Mouse (Mus musculus) testis, adult 2 months (tissue): ENCODE measurements at regions not wholly inside any gene's neighbourhood (a gene's known extent, or its start where the extent isn't known, plus 50 kb on each side); places are given as distances from the start of the nearest gene placed in this dataset.

Experiments
- H3K27ac ChIP-seq: fragments of 200-500 bp; 2 replicates; pipeline ENCODE4 v1.5.1; 2012; ENCODE audit warnings: low read depth, low read length; ENCODE audit not compliant: control insufficient read depth, insufficient read depth
- H3K27me3 ChIP-seq: fragments of 200-500 bp; 2 replicates; pipeline ENCODE4 v1.6.1; 2012; ENCODE audit warnings: mild to moderate bottlenecking, low read length, moderate library complexity; ENCODE audit not compliant: control insufficient read depth, insufficient read depth
- H3K36me3 ChIP-seq: fragments of 200-500 bp; 2 replicates; pipeline ENCODE4 v1.6.1; 2012; ENCODE audit warnings: mild to moderate bottlenecking, low read length; ENCODE audit not compliant: control insufficient read depth, insufficient read depth
- H3K4me1 ChIP-seq: fragments of 200-500 bp; 2 replicates; pipeline ENCODE4 v1.6.1; 2012; ENCODE audit warnings: low read length; ENCODE audit not compliant: control insufficient read depth, insufficient read depth
- H3K4me3 ChIP-seq: fragments of 200-500 bp; 2 replicates; pipeline ENCODE4 v1.5.1; 2012; ENCODE audit warnings: low read depth, mild to moderate bottlenecking, low read length, moderate library complexity, mixed read lengths; ENCODE audit not compliant: control insufficient read depth
- CTCF ChIP-seq: fragments of 200-500 bp; IDR thresholded peaks from 2 replicates; pipeline ENCODE4 v1.5.1; 2012; ENCODE audit warnings: low read depth, mild to moderate bottlenecking, inconsistent platforms, low read length, moderate library complexity; ENCODE audit not compliant: control insufficient read depth, insufficient read depth, insufficient replicate concordance
- POLR2A ChIP-seq: fragments of 200-500 bp; IDR thresholded peaks from 2 replicates; pipeline ENCODE4 v1.6.1; 2012; ENCODE audit warnings: low read depth, mild to moderate bottlenecking, inconsistent platforms, low read length, moderate library complexity; ENCODE audit not compliant: control insufficient read depth

DNA sequence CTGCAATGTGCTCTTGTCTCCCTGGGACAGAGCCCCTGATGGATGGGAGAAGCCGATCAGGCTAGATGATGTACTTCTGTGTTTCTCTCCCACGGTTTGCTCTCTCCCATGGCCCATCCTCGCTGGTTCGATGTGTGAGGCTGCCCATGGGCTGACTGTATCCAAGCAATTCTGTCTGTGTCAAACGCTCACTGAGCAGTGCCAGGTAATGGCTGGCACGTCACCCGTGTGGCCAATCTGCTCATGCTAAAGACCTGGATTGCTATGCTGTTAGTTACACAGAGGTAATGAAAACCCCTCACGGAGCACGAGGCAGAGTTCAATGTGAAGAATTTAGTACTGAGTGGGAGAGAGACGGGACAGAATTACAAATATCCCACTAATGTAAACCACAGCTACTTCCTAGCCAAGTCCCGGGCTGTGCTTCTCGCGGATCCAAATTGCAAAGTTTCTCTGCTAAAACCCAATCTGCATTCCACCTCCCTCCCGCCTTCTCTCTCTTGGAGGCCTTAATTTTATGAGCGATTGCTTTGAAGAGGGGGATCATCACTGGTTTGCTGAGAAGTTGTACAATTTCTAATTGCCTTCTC lies 219.3 kb downstream of the Ajap1 start:
- Histone ChIP-seq H3K4me1 (no peaks in the 10 kb centered on the region), H3K36me3 (no peaks in the 10 kb centered on the region), H3K27me3 (no peaks in the 10 kb centered on the region), H3K4me3 (no peak overlapping the region), H3K27ac (no peak overlapping the region)
- TF ChIP-seq POLR2A (no peak), CTCF (no peak)

DNA sequence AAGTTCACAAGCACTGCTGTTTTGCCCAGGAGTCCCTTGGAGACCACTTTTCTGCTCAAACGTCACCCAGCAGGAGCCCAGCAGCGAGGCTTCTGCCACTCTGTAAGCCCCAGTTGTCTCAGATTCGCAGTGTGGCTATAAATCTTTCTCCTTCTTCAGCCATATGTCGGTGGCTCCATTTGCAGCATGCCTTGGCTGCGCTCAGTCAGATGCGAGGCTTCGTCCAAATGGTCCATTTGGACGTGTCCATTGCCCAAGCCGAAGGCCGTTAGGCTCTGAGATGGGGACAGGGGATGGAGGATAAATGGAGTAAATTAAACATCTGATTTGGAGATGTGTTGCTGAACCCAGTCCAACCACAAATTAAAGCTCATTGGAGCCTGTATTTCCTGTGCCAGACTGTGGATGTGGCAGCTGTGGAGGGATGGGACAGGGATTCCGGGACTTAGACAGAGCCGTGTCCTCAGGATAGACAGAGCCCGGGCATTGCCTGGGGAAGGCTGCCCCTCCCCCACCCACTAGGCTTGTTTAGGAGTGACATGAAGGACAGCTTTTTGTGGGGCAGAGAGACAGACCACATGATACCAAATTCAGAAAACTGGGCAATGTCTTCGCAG lies 221.6 kb downstream of the Ajap1 start:
- Histone ChIP-seq H3K36me3 (no peaks in the 10 kb centered on the region), H3K4me1 (no peaks in the 10 kb centered on the region), H3K27ac (no peak overlapping the region), H3K4me3 (no peak overlapping the region), H3K27me3 (no peaks in the 10 kb centered on the region)
- TF ChIP-seq POLR2A: no peak
- TF ChIP-seq CTCF: no peak

DNA sequence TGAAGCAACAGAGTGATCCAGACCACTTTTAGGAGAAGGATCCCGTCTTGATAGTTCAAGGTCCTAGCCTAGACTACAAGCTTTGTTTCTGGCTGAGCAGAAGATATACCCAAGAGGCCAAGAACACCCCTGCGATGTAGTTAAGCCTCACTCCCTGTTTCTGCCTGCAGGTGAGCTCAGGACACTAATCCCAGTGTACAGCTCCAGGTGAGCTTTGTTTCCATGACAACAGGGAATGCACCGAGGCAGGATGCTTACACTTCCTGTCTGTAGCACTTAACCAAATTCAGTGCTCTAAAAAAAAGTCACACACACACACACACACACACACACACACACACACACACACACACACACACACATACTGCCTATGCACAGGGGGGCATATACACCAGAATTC lies 230.7 kb downstream of the Ajap1 start:
- TF ChIP-seq CTCF: no peak
- no peak for TF ChIP-seq POLR2A
- Histone ChIP-seq H3K4me3 (no peak overlapping the region), H3K27me3 (no peaks in the 10 kb centered on the region), H3K36me3 (no peaks in the 10 kb centered on the region), H3K27ac (no peak overlapping the region), H3K4me1 (no peaks in the 10 kb centered on the region)

DNA sequence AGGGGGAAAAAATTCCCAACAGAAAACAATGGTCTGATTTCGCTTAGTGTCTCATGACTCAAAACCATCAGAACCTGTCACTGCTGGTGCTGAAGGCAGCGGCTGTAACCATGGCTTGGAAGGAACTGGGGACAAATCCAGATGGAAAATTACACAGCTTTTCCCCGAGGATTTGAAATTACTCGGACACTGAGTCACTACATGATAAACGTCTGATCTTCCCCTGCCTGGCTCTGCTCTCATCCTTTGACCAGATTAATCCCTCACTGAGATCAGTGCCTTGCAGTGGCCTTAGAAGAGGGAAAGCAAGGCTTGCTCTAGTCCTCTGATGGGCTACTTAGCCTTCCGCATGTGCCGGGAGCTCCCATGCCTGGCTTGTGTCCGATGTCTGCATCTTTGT lies 231.3 kb downstream of the Ajap1 start:
- Histone ChIP-seq H3K27me3 (no peaks in the 10 kb centered on the region), H3K4me1 (no peaks in the 10 kb centered on the region), H3K4me3 (no peak overlapping the region), H3K36me3 (no peaks in the 10 kb centered on the region), H3K27ac (no peak overlapping the region)
- no peak for TF ChIP-seq CTCF
- TF ChIP-seq POLR2A: no peak

DNA sequence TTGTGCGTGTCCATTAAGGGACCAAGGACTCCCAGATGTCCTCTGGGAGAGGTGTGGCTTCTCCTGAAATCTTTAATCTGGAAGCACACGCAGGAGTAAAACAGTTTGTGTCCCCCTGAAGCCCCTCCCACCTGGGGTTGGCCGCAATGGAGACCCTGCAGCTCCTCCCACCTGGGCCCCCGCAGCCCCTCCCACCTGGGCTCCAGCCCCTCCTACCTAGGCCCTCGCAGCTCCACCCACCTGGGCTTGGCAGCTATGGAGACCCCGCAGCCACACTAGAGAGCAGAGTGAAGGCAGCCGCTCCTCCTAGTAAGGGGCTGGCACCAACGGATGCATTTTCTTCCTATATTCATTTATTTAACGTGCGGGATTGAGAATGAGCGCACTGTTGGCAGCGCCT lies 245.9 kb downstream of the Ajap1 start:
- Histone ChIP-seq H3K4me3 (no peak overlapping the region), H3K36me3 (no peaks in the 10 kb centered on the region), H3K4me1 (0 out of 2 replicates have a peak, but pooled peaks cover 2% of the 10 kb centered on the region), H3K27ac (no peak overlapping the region), H3K27me3 (no peaks in the 10 kb centered on the region)
- no peak for TF ChIP-seq CTCF
- no peak for TF ChIP-seq POLR2A

DNA sequence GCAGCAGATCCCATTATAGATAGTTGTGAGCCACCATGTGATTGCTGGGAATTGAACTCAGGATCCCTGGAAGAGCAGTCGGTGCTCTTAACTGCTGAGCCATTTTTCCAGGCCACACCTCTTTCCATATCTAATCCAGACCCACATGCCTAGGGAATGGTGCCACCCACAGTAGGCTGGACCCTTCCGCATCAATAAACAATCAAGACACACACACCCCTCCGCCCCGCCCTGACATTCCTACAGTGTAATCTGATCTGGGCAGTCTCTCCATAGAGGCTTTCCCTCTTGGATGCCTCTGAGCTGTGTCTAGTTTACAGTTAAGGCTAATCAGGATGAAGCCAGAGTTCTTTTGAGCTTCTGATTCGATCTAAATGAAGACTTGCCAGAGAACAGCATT lies 248.8 kb downstream of the Ajap1 start:
- Histone ChIP-seq H3K27ac (no peak overlapping the region), H3K4me1 (no peaks in the 10 kb centered on the region), H3K4me3 (no peak overlapping the region), H3K36me3 (no peaks in the 10 kb centered on the region), H3K27me3 (no peaks in the 10 kb centered on the region)
- TF ChIP-seq CTCF: no peak
- TF ChIP-seq POLR2A: no peak

DNA sequence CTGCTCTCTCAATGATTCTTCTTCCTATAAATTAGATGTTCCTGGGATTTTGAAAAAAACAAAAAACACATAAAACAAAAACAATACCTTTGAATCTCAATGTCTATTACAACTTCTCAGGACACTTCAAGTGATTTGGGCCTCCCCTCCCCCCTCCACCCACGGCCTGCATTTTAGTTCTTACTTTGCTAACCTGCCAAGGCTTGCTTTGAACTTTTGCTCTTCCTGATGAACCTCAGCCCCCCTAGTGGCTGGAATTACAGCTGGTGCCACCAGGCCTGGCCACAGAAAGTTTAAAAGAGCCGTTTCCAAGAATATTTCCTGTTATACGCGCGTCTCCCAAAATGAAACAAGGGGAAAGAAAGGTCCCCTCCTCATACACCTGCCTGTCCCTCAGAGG lies 253.4 kb downstream of the Ajap1 start:
- Histone ChIP-seq H3K27ac (no peak overlapping the region), H3K4me3 (no peak overlapping the region), H3K36me3 (no peaks in the 10 kb centered on the region), H3K4me1 (no peaks in the 10 kb centered on the region), H3K27me3 (no peaks in the 10 kb centered on the region)
- TF ChIP-seq CTCF (no peak), POLR2A (no peak)
